Mouse (Mus musculus) MEL (cell line): ENCODE measurements around the gene Aldh16a1.

Experiments used
- CTCF ChIP-seq, 3 experiments: IDR thresholded peaks in 2 of 3; conservative IDR thresholded peaks in 1 of 3; 2 replicates each; pipeline ENCODE4 v1.5.1; 2011 to 2012; ENCODE audit warnings: low read length in 3 of 3, low read depth in 2 of 3, mild to moderate bottlenecking in 2 of 3, improper control_type of control experiment in 1 of 3, inconsistent platforms in 1 of 3, mixed read lengths in 1 of 3, moderate library complexity in 1 of 3; ENCODE audit not compliant: control insufficient read depth in 1 of 3, insufficient read depth in 1 of 3, poor library complexity in 1 of 3, severe bottlenecking in 1 of 3
- EP300 ChIP-seq, 2 experiments: IDR thresholded peaks; 2 replicates each; pipeline ENCODE4 v1.6.1; 2011; ENCODE audit warnings: improper control_type of control experiment in 2 of 2, low read length in 2 of 2, low read depth in 1 of 2, mild to moderate bottlenecking in 1 of 2
- GATA1 ChIP-seq: IDR thresholded peaks from 2 replicates; pipeline ENCODE4 v1.6.1; 2011; ENCODE audit warnings: low read depth, low read length, improper control_type of control experiment
- MAFK ChIP-seq: IDR thresholded peaks from 2 replicates; pipeline ENCODE4 v1.6.1; 2011; ENCODE audit warnings: low read depth, mild to moderate bottlenecking, low read length, improper control_type of control experiment, borderline replicate concordance
- POLR2A ChIP-seq, 2 experiments: IDR thresholded peaks; 2 replicates each; pipeline ENCODE4 v1.6.1; 2011 to 2012; ENCODE audit warnings: low read length in 2 of 2, mild to moderate bottlenecking in 2 of 2, control low read depth in 1 of 2, improper control_type of control experiment in 1 of 2, low read depth in 1 of 2, moderate library complexity in 1 of 2; ENCODE audit not compliant: control insufficient read depth in 1 of 2, insufficient read depth in 1 of 2, poor library complexity in 1 of 2
- TCF12 ChIP-seq: IDR thresholded peaks from 2 replicates; pipeline ENCODE4 v1.6.1; 2014; ENCODE audit warnings: low read depth, mild to moderate bottlenecking, inconsistent platforms, low read length, improper control_type of control experiment, moderate library complexity

- no peak for TF ChIP-seq TCF12
- TF ChIP-seq EP300 (IDR thresholded peaks at IDR 0.05; ENCODE audit: low read depth in 1 of 2, low read length in 2 of 2) = no peak
- TF ChIP-seq GATA1 = no peak
- no peak for TF ChIP-seq POLR2A (IDR thresholded peaks at IDR 0.05; ENCODE audit: control insufficient read depth in 1 of 2, insufficient read depth in 1 of 2, low read depth in 1 of 2, low read length in 2 of 2, poor library complexity in 1 of 2)
- no peak for TF ChIP-seq CTCF (IDR thresholded peaks at IDR 0.05 in 2 of 3, conservative IDR thresholded peaks at IDR 0.05 in 1 of 3; ENCODE audit: control insufficient read depth in 1 of 3, insufficient read depth in 1 of 3, low read depth in 2 of 3, low read length in 3 of 3, poor library complexity in 1 of 3, severe bottlenecking in 1 of 3)
- no peak for TF ChIP-seq MAFK
These were observed 798 bp downstream of the Aldh16a1 start for GRCm38 (mm10) chr7:45153586-45153985.
